Mouse (Mus musculus): ENCODE measurements at regions not wholly inside any gene's neighbourhood (a gene's known extent, or its start where the extent isn't known, plus 50 kb on each side); places are given as distances from the start of the nearest gene placed in this dataset.

DNA sequence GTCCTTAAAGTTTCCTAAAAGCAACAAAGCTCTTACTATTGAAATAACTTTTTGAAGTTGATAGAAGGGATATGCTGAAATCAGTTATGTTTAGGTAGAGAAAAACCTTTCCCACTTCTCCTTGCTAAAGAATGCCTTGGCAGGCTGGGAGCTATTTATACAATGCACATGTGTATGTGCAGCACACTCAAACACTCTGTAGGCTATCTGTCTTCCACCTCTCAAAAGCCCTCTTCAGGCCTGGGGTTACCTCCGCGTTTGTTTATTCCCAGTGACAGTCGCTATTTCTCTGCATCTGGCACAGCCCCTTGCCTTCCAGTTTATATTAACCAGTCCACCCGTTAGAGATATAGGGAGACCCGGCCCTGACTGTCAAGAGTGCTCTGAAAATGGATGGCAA is 66.3 kb upstream of the Lnx1 start:
- DNase-seq: no peak

DNA sequence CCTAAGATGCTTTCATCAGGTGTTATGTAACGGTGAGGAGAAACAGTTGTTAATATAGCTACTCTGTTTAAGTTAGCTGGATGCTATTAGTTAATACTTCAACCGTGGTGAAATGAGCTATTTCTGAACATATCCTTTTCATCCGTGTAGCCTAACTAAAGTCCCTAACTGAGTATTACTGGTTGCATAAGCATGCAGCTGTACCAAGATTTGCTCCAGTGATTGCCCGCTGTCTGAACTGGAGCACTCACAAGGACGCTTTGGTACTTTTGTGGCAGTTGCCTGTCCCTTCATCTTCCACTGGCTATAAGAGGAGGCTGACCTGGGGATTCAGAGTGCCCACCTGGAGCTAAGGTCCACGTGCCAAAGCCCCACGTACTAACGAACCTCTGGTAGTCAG is 65.3 kb upstream of the Lnx1 start:
- no peak for DNase-seq

DNA sequence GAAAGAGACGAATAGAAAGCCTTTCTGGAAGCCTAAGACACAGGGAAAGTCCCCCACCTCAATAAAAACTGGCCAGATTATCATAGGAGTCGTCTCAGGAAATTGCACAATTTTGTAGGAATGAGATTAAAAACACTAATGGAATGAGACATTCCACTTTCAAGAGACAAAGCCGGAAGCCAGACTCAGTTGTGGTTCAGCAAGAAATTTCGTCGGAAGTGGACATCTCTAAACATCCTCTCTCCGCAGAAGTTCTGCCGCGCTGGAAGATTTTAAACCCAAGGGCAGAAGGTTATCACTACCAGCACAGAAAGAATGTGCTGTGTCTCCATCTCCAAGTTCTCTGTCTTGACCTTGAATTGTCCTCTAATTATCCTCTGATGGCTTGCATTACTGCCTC is 63.5 kb upstream of the Lnx1 start:
- DNase-seq: no peak

DNA sequence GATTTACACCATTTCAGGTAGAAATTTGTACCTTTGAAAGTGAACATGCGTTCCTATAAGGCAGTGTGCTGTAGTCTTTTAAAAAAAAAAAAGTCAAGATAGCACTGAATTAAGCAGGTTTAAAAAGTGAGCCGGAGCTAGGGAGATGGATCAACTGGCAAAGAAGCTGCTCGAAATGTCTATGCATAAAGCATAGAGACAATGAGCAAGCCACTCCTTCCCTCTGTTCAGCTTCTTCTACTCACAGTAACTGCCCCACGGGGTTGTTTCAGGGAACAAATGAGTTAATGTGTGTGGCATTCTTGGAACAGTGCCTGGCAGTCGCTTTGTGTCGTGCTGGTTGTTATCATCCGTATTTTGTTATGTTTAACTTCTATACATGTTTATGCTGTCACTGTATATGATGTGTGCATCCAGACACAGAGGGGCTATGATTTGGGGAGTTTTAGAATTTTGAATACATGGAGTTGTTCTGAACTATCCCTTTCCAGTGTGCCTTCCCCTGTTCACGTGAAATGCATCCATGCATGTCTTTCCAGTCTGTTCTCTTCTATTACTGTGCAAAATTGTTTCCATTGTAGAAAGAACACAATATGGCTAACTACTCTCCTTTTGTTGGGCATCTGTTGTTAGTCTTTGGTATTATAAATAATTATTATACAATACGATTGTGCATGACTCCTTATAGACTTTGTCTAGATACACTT is 62.5 kb upstream of the Lnx1 start:
- no peak for DNase-seq

DNA sequence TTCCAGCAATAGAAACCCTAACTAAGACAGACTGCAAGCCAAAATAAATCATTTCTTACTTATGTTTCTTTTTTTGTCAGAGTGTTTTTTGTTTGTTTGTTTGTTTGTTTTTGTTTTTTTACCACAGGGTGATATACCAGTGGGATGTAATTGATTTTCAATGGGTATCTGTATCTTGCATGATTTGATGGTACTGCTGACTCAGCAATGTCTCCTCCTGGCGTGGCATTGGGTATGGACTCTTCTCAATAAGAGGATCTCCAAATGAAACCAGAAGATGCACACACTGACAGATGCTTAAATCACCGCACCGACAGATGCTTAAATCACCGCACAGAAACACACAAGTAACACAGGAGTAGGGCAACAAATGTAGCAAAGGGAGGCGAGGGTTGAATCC is 54.8 kb upstream of the Lnx1 start:
- DNase-seq: no peak

DNA sequence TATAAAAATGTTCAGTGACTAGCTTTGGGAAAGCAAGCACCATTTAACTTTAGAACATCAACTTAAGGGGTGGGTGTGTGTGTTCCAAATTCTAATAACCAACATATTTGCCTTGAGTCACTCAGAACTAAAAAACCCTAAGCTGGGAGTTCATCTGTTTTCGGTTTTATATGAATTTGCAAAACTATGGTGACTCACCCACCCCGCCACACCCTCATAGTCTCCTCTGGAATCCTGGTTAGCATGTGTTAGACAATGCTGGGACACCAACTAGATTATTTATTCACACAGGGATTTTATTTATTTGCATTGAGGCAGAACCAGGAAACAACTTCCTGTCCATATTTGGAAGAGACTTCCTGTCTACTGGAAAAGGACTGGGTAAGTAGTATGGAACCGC is 50.2 kb upstream of the Lnx1 start:
- no peak for DNase-seq
